Mouse (Mus musculus): ENCODE data around the gene Sema6b.

Sema6b gene

GRCm38 (mm10) chr17:56139858-56140595, at the start of gene Sema6b:
Gene Sema6b (minus strand): TSS chr17:56140343.
- DNase-seq (ENCODE audit: low spot score in 2 of 2) = no peak

- peak in 1 of 2 experiments; percentile 43 for DNase-seq (ENCODE audit: low spot score in 2 of 2)
Measured at GRCm38 (mm10) chr17:56185281-56186141, 45.4 kb upstream of the Sema6b start.

GRCm38 (mm10) chr17:56183658-56184103, 43.5 kb upstream of the Sema6b start, which contains the start of gene Mydgf:
Gene Mydgf (minus strand): TSS chr17:56183920.
- DNase-seq (ENCODE audit: low spot score in 2 of 2) = peak; percentile 88 to 92

- DNase-seq (ENCODE audit: low spot score in 2 of 2) = no peak
Measured at GRCm38 (mm10) chr17:56182975-56183657, 43.0 kb upstream of the Sema6b start.

- no peak for DNase-seq (ENCODE audit: low spot score in 2 of 2)
Measured at GRCm38 (mm10) chr17:56175416-56175815, 35.3 kb upstream of the Sema6b start.

- no peak for DNase-seq (ENCODE audit: low spot score in 2 of 2)
Measured at GRCm38 (mm10) chr17:56173401-56174046, 33.4 kb upstream of the Sema6b start.

GRCm38 (mm10) chr17:56171881-56172280, 31.7 kb upstream of the Sema6b start:
- no peak for DNase-seq (ENCODE audit: low spot score in 2 of 2)

GRCm38 (mm10) chr17:56171456-56171855, 31.3 kb upstream of the Sema6b start:
- no peak for DNase-seq (ENCODE audit: low spot score in 2 of 2)

GRCm38 (mm10) chr17:56170636-56171035, 30.5 kb upstream of the Sema6b start:
- no peak for DNase-seq (ENCODE audit: low spot score in 2 of 2)

- no peak for DNase-seq (ENCODE audit: low spot score in 2 of 2)
Measured at GRCm38 (mm10) chr17:56169830-56170229, 29.7 kb upstream of the Sema6b start.

GRCm38 (mm10) chr17:56165671-56166070, 25.5 kb upstream of the Sema6b start:
- no peak for DNase-seq (ENCODE audit: low spot score in 2 of 2)

GRCm38 (mm10) chr17:56164510-56164909, 24.4 kb upstream of the Sema6b start:
- no peak for DNase-seq (ENCODE audit: low spot score in 2 of 2)

GRCm38 (mm10) chr17:56163523-56164102, 23.5 kb upstream of the Sema6b start:
- DNase-seq (ENCODE audit: low spot score in 2 of 2) = no peak

- DNase-seq (ENCODE audit: low spot score in 2 of 2) = peak; percentile 84 to 90
Measured at GRCm38 (mm10) chr17:56162231-56162774, 22.2 kb upstream of the Sema6b start, which contains the start of gene Tnfaip8l1. Gene Tnfaip8l1 (plus strand): TSS chr17:56162477.

GRCm38 (mm10) chr17:56159729-56160128, 19.6 kb upstream of the Sema6b start:
- peak in 1 of 2 experiments; percentile 31 for DNase-seq (ENCODE audit: low spot score in 2 of 2)

- DNase-seq (ENCODE audit: low spot score in 2 of 2) = no peak
Measured at GRCm38 (mm10) chr17:56153643-56154042, 13.5 kb upstream of the Sema6b start.

- no peak for DNase-seq (ENCODE audit: low spot score in 2 of 2)
Measured at GRCm38 (mm10) chr17:56149897-56150296, 9.8 kb upstream of the Sema6b start.

GRCm38 (mm10) chr17:56148790-56149618, 8.9 kb upstream of the Sema6b start:
- DNase-seq (ENCODE audit: low spot score in 2 of 2) = no peak

- DNase-seq (ENCODE audit: low spot score in 2 of 2) = no peak
Measured at GRCm38 (mm10) chr17:56148280-56148679, 8.1 kb upstream of the Sema6b start.

- no peak for DNase-seq (ENCODE audit: low spot score in 2 of 2)
Measured at GRCm38 (mm10) chr17:56147420-56147819, 7.3 kb upstream of the Sema6b start.

Measured in urinary bladder, adult 18-20 months (tissue).